Mouse (Mus musculus) spleen, adult 2 months (tissue): ENCODE measurements around the gene Tmem221.

Source experiments
- CTCF ChIP-seq: fragments of 200-500 bp; IDR thresholded peaks from 2 replicates; pipeline ENCODE4 v1.5.1; 2011; ENCODE audit warnings: mild to moderate bottlenecking, inconsistent platforms; ENCODE audit not compliant: insufficient read depth, insufficient read length, insufficient replicate concordance; ENCODE audit errors: extremely low read depth
- POLR2A ChIP-seq: fragments of 200-500 bp; IDR thresholded peaks from 2 replicates; pipeline ENCODE4 v1.6.1; 2011; ENCODE audit warnings: low read depth, low read length, inconsistent platforms

GRCm38 (mm10) chr8:71525226-71526050 is 33.2 kb downstream of the Tmem221 start, which contains the start of gene Ccdc194:
- TF ChIP-seq CTCF (no peak), POLR2A (no peak)
